Mouse (Mus musculus): Measurements from ENCODE around the gene Kcnc1.

Gene Kcnc1

DNA sequence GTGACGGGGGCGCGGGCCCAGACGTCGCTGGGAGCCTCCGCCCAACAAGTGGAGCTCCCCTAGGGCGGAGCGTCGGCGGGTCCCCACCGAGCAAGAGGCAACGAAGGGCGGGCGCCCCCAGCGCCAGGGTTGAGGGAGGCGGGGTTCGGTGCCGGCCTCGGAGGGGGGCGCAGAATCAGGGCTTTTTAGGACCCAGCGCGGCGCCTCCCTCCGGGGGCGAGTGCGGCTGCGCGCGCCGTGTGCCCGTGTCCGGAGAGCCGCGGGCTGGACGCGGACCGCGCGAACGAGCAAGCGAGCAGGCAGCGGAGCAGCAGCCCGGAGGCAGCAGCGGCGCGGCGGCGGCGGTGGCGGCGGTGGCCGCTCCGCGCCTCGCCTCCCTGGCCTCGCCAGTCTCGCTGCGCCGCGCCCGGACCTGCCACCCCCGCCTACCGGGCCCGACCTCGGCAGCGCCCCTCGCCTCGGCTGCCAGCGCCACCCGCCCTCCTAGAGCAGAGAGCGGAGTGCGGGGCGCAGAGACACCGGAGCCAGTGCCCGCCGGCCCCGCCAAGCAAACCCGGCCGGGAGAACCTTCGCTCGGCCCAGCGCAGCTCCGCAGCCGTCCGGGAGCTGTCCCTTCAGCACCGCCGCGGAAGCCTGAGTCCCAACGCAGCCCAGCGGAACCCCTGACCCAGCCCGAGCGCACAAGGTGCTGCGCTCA is at the start of gene Kcnc1:
Gene Kcnc1 (plus strand): TSS at position 267 of the 697 bp plus-strand sequence.
- DNase-seq = peak; percentile 94

DNA sequence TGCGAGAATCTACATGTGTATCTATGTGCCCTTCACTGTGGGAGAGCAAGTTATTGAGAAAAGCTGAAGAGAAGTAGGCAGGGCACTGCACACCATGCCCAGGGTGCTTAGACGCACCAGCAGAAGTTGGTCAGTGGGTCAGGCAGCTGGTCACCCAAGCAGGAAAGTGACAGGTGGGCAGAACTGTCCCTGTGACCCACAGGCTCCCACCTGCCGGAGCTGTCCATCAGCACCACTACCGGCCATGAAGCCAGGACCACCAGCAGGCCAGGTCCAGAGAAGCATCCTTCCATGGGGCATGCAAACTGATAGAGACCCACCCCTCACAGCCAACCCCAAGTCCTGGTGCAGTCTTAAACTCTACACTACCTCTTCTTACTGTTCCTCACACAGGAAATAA is 48.6 kb upstream of the Kcnc1 start:
- DNase-seq = peak; percentile 40 to 53

DNA sequence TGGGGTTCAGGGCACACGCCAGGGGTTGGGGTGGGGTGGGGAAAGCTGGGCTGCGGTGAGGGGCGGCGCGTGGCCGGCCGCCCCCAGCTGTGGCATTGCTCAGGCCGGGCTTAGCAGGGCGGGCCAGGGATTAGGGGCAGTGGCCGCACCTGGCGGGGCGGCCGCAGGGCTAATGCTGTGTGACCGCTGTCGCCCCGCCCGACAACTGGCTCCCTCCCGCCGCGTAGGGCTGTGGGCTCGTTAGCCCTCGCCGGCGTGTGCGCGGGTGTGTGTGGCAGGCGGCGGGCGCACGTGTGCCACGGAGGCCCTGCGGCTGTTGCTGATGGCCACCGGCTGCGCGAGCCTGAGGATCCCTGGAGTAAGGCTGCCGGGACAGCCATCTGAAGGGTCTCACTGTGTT is 47.5 kb upstream of the Kcnc1 start:
- no peak for DNase-seq

DNA sequence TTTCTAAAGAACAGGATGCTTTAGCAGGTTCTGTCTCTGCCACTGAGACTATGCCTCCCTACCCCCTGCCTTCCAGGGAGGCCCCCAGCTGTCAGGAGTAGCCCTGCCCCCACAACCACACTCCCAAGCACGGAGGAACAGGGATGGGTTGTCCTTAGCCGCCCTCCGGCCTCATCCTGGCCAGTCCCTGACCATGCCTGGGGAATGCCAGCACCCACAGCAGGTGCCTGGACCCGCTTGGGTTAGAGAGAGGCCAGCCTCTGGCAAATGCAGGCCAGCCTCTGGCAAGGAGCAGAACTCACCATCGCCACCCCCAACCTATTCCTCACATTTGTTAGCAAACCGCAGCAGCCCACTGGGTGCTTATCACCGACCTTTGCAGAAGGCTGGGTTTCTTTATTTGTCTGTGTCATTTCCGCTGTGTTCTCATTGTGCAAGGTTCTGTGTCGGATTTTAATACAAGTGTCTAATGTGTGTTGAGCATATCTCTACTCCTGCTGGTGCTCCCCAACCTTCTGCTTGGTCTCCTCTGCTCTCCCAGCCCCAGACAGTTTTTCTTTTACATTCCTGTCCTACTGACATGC is 46.1 kb upstream of the Kcnc1 start:
- no peak for DNase-seq

DNA sequence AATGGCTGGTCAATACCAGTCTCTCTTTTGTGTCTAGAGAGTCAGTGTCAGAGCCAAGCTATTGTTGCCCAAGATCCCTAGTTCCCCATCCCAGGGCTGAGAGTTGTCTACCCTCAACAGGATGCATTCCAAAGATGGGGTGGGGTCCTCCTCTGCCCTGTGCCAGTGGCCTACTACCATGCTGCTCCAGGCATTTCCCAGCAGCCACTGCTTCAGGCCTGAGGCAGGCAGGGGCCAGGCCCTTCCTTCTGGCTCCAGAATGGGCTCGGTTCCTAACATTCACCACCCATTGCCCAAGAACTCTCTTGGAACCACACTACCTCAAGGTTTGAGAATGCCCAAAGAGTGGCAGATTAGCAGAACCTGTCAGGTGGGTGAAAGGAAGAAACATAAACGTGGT is 43.5 kb upstream of the Kcnc1 start:
- no peak for DNase-seq

DNA sequence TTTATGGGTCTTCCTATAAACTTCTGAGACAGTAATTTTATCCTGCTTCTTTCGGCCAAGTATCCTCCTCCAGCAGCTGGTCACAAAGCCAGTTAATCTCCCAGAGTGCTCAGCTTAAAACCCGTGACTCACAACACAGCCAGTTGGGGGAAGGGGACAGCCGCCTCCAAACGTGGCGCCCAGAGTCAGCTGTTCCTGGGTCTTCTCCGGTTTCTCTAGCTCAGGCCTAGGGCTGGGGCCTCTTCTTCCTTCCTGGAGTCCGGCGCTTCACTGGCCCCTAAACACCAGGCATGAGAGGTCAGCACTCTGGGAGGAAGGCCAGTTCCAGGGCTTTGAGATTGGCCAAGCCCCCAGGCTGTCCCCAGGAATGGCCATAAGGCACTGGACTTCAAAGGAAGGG is 43.1 kb upstream of the Kcnc1 start:
- no peak for DNase-seq

DNA sequence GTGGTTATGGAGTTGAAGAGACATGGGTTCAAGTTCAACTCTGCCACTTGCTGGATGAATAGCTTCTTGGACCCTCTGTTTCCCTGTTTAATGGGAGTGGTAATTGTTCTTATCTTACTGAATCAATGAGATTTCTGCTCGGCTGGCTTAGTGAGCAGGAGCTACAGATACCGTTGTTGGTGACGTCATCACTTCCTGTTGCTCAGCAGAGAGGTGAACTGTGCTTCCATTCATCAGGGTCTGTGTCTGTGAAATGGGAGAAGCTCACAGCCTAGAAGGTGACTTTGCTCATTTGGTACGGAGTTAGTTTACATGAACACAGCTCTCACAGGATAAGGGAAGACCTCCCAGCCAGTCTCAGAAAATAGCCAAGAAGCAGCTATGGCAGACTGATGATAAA is 42.4 kb upstream of the Kcnc1 start:
- DNase-seq = no peak

DNA sequence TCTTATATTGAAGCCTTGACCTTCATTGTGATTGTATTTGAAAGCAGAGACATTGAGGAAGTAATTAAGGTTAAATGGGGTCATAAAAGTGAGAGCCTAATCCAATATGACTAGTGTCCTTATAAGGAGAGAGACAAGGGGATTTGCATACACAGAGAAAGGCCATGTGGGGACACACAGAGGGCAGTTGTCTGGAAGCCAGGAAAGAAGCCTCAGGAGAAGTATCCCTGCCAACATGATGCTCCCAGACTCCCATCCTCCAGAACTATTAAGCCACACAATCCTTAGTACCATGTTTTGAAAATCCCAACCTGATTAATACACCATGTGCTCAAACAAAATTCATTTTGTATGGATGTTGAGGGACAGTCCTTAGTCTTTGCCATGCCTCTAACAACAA is 34.5 kb upstream of the Kcnc1 start:
- no peak for DNase-seq

DNA sequence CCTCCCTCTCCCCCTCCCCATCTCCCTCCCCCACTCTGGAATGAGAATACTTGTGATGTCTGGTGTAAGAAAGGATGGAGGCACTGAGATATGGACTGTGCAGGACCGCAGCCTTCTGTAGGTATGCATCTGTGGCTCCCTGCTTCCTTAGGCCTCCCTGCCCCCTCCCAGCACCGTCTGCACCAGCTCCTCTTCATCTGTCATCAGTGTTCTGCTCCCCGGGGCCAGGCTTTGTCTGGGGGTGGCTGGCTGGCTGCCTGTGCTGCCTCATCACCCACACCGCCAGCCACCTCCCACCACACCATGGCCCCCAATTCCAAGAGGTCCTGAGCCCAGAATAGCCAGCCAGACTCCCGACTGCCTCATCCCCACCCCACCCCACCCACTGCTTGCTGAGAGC is 32.1 kb upstream of the Kcnc1 start:
- no peak for DNase-seq

DNA sequence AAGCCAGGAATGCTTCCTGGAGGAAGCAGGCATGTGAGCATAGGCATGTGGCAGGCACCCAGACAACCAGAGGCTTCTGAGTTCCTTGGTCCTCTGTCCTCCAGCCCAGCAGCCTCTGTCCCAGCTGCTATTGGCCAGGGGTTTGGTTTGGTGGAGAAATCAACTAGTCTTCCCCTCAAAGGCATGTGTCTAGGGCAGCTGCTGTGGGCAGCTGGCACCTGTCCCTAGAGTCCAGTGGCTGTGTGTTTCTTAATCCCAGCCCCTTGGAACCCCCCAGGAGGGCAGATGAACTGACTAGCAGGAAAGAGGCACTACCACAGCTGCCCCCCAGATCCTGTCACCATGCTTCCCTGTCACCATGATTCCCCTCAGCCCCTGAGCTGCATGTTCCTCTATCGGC is 30.5 kb upstream of the Kcnc1 start:
- DNase-seq = no peak

DNA sequence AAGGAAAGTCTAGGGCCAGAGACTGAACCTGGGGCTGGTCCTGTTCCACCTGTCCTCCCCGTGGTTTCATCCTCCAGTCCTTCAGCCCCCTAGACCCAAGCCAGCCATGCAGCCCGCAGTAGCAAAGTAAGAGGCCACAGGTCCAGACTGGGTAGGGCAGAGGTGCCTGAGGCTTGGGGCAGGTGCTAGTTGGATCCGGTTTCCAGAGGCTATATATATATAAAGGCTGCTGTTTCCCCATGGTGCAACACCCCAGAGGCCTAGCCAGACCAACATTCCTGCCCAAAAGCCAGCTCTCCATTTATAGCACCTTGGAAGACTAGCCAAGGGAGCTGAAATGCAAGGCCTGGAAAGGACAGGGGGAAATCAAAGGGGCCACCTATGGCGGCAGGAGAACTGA is 25.2 kb upstream of the Kcnc1 start:
- no peak for DNase-seq

DNA sequence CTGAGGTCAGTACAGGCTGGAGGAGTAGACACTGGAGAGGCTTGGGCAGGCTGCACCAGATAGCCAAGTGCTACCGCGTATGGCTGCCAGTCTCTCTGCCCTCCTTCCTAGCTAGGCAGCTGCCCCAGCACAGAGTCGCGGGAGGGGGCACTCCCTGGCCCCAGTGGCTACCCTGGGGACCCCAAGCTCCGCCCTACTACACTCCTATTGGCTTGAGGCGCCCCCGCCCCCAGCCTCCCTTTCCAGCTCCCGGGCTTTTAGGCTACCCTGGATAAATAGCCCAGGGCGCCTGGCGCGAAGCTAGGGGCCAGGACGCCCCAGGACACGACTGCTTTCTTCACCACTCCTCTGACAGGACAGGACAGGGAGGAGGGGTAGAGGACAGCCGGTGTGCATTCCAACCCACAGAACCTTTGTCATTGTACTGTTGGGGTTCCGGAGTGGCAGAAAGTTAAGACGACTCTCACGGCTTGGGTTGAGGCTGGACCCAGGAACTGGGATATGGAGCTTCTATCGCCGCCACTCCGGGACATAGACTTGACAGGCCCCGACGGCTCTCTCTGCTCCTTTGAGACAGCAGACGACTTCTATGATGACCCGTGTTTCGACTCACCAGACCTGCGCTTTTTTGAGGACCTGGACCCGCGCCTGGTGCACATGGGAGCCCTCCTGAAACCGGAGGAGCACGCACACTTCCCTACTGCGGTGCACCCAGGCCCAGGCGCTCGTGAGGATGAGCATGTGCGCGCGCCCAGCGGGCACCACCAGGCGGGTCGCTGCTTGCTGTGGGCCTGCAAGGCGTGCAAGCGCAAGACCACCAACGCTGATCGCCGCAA is 19.9 kb upstream of the Kcnc1 start, which contains the start of gene Myod1:
Gene Myod1 (plus strand): TSS at position 303 of the 836 bp plus-strand sequence.
- DNase-seq = no peak

DNA sequence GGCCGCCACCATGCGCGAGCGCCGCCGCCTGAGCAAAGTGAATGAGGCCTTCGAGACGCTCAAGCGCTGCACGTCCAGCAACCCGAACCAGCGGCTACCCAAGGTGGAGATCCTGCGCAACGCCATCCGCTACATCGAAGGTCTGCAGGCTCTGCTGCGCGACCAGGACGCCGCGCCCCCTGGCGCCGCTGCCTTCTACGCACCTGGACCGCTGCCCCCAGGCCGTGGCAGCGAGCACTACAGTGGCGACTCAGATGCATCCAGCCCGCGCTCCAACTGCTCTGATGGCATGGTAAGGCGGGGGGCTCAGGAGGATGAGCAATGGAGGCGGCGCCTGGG is 19.3 kb upstream of the Kcnc1 start:
- peak; percentile 52 to 56 for DNase-seq

DNA sequence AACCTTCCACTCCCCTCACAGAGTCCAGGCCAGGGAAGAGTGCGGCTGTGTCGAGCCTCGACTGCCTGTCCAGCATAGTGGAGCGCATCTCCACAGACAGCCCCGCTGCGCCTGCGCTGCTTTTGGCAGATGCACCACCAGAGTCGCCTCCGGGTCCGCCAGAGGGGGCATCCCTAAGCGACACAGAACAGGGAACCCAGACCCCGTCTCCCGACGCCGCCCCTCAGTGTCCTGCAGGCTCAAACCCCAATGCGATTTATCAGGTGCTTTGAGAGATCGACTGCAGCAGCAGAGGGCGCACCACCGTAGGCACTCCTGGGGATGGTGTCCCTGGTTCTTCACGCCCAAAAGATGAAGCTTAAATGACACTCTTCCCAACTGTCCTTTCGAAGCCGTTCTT is 18.2 kb upstream of the Kcnc1 start:
- DNase-seq = peak; percentile 28 to 46

DNA sequence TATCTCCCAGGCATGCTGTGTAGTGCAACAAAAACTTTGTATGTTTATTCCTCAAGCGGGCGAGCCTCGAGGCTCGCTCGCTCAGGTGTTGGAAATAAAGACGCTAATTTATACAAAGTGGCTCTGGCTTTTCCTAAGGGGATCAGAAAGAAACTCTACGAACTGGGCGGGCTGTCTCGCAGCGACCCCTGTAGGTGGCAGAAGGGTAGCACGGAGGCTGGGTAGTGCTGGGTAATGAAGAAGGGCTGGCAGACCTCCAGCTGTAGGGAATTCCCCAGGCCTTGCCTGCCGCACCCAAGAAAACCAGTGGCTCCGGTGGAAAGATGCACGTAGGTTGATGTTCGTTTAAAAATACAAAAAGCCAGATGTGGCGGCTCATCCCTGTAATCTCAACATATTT is 17.3 kb upstream of the Kcnc1 start:
- DNase-seq = peak; percentile 78 to 83

DNA sequence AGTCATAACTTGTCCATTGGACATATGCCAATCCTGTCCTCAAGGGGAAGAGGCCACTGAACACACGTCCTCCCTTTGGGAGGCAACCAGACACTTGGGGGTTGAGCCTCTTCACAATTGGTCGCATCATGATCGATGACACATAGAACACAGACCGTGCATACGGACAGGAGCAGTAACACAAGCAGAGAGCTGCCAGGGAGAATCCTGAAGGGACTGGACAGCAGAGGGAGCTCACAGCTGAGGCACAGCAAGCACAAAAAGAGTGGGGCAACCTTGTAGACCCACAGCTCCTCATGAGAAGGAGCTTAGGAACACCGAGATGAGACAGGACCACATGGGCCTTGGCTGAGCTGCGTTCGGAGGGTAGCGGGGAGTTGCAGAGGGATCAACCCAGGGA is 15.7 kb upstream of the Kcnc1 start:
- no peak for DNase-seq

DNA sequence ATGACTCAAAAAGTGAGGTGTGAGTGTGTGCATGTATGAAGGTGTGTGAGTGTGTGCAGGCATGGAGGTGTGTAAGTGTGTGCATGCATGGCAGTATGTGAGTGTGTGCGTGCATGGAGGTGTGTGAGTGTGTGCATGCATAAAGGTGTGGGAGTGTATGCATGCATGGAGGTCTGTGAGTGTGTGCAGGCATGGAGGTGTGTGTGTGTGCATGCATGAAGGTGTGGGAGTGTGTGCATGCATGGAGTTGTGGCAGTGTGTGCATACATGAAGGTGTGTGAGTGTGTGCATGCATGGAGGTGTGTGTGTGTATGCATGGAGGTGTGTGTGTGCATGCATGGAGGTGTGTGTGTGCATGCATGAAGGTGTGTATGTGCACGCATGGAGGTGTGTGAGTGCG is 8.9 kb upstream of the Kcnc1 start:
- no peak for DNase-seq

DNA sequence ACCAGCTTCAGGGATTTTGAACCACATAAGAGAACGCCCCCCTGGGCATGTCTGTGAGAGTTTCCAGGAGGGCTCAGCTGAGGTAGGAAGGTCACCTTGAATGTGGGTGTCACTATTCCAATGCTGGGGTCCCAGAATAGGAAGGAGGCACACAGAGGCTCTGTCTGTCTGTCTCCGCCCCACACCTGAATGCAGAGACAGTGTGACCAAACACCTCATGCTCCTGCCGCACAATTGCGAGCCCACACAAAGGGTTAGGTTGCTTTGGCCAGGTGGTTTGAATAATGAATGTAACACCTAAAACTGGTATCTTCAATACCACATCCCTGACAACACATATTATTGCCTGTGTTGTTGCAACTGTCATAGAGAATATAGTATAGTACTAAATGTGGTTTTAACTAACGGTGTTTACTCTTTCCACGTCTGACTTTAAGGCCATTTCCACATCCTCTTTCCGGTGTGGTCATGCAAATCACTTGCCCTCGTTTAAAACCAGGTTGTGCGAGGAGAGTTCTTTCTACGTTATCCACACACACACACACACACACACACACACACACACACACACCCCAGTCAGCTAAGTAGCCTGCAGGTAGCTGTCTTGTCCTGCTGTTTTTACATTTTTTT is 6.7 kb upstream of the Kcnc1 start:
- no peak for DNase-seq

DNA sequence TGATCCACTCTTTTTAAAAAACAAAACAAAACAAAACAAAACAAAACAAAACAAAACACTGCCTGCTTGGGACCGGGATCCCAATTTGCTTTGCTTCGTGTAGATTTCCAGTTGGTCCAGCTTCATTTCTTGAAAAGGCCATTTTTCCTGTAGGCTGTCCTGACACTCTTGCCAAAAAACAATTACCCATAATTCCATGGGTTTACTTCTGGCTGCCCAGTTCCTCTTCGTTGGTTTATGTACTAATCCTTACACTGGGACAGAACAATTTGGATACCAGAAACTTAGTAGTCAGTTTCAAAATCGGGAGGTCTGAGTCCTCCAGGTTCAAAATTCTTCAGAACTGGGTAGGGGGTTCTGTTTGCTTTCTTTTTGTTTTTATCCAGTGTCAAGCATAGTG is 6.1 kb upstream of the Kcnc1 start:
- no peak for DNase-seq

DNA sequence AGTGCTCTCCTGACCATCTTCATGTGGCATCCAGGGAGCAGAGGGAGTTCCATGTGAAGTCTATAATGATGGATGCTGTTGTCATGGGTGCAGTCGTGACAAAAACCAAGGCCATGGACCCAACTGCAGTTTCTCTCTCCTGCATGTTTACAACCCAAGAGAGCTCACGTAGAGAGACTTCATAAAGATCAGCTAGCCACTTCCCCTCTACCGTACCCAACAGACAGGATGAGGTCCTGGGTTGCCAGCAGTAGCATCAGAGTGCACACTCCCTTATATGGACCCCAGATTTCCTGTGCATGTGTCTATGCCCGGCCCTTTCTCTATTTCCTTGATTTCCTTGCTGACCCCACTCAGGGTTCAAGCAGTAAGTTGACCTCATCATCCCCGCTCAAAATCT is 4.6 kb upstream of the Kcnc1 start:
- DNase-seq = no peak

DNA sequence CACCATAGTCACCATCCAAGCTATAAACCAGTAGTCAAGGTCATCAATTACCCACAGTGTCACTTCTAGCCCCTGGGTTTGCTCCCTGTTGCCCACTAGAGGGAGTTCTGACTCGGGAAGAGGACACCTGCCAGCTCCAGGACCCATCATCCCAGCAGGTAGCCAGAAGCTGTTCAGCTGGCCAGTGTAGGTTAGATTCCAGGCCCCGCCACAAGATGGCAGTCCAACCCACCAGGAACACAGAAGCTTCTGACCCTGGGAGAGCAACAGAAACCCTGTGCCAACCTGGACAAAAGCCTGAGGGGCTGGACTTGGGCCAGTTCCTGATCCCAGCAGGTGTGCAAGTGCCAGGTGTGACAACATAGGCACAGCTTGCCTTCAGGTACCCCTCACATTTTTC is 3.2 kb upstream of the Kcnc1 start:
- DNase-seq = peak; percentile 88 to 90

DNA sequence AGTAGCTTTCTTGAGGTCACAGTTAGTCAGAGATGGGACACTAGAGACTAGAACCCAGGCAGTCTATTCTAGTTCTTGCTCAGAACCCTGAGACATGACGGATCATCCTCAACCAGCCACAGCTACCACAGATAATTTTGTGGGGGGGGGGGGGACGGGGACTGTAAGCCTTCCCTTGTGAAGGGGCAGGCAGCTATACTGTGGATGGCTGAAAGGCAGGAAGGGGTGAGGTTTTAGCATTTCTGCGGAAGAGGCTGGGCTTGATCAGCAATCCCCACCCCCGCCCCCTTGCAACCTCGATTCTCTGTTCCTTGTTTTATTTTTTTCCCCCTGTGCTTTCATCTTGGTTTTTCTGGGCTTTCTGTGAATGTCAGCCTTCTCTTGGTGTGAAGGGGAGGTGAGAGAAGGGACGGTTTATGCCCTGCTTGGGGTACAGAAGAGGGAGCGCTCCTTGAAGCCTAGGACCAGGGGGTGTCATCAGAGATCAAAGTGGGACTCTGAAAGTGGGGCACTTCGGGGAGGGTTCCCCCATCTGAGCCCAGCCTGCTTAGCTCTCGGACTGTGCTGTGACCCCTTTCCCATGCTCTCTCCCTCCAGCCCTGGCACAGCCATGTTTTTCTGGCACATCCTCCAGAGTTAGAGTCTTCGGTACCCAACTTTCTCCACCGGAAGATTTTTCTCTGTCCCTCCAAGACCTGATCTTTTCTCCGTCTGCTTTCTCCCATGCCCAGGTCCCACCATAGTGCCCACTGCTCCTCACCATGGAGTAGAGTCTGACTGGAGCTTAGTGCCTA is 2.4 kb upstream of the Kcnc1 start:
- DNase-seq = no peak

DNA sequence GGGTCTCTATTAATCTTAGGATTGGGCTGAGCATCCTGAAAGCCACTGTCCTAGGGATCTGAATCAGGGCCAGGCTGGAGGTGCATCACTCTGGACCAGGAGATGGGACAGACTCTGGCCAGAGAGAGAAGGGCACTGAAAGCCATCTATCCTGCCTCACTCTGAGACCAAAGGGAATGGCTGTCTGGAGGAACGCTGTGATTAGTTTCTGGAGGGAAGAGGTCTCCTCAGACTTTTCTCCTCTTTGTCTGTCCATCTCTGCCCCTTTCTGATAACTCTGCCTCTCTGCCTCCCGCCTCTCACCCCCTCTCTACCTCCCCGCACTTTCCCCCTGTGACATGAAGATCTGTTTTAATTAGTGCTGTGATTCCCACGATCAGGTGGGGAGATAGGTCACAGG is 1.4 kb upstream of the Kcnc1 start:
- DNase-seq = no peak
